Mouse (Mus musculus): Measurements from ENCODE around the gene Boc.

The Boc gene

GRCm38 (mm10) chr16:44558471-44559329 lies at the start of gene Boc:
Gene Boc, minus strand, starts transcription at chr16:44558897.
- in situ Hi-C loops (cut with MboI, MseI): no loop called here

DNA sequence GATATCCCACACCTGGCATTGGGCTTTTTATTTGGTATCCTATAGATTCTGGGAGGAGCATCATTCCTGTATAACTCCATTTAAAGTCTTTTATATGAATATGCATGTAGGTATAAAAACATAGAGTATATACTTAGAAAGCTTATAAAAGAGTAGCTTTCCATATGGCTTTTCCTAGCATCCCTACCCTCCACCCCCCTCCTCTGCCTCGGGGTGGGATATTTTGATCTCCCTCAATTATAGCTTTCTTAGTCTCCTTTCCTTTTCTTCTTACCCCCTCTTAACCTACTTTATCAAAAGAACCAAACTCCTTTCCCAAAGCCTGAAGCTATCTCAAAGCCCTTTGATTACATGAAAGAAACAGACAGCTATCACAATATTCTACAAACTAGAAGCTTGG lies 47.9 kb upstream of the Boc start:
- in situ Hi-C loops (cut with MboI, MseI): no loop called here

- in situ Hi-C loops (cut with MboI, MseI): no loop called here
These were observed 45.4 kb upstream of the Boc start for GRCm38 (mm10) chr16:44604021-44604616.

DNA sequence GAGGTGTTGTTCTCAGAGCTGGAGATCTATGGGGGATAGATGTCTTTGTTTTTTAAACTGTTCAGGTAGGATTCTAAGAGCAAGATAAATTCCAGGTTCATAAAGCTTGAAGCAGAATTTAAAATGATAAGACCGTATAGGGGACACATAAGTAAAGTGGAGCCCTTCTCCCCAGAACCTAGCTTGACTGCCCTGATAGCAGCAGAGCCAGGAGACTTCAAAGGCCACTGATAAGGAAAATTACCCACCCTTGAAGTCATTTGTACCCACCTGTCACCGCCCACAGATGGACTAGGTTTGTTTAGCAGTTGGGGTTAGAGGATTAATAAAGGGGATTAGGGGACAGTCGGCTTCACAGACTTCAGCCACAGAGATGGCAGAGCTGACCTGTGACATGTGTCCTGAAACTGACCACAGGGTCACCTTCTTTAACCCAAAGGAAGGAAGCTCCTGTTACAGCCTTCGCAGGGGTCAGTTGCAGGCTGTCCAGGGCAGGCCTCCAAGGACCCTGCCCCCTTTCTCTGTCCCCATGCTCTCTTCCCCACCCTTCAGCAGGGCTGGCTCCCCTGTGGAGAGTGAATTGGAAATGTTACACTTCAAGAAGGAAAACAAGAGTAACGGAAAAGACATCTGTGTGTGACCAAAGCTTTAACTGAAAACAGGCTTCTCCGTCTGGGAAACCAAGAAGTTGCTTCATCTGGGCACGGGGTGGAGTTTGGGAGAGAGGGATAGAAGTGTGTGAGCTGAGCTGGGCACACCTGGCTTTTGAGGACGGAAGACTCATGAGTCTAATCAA lies 43.5 kb upstream of the Boc start:
- in situ Hi-C loops (cut with MboI, MseI): no loop called here

GRCm38 (mm10) chr16:44601182-44601581 lies 42.5 kb upstream of the Boc start:
- in situ Hi-C loops (cut with MboI, MseI): no loop called here

- in situ Hi-C loops (cut with MboI, MseI): no loop called here
These were observed 38.6 kb upstream of the Boc start for GRCm38 (mm10) chr16:44597106-44597806.

- in situ Hi-C loops (cut with MboI, MseI): no loop called here
These were observed 30.8 kb upstream of the Boc start for GRCm38 (mm10) chr16:44589506-44589905.

DNA sequence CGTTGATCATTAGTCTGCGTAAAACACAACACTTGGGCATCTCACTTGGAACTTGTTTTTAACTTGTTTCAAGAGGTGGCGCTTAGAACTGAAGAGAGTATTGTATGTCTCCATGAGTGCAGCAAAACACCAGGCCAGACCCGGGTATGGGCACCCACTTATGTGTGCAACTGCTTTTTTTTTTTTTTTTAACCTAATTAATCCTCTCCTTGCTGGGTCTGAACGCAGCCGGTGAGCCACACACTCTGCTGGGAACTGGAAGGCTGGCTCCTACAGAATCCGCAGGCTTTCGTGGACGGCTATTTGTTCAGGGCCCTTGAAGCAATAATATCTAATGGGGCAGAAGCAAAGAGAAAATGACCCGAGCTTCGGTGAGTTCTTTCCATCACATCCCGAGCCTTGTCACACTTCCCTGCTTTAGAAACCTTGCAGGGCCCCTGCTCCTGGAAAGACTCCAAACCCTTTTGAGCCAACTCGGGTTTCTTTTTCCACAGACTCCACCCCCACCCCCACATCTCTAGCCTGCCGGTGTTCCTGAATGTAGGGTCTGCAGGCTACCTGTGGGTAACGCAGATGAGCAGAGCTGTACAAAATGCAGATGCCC lies 20.8 kb upstream of the Boc start:
- in situ Hi-C loops (cut with MboI, MseI): no loop called here

GRCm38 (mm10) chr16:44578551-44578950 lies 19.9 kb upstream of the Boc start:
- in situ Hi-C loops (cut with MboI, MseI): no loop called here

DNA sequence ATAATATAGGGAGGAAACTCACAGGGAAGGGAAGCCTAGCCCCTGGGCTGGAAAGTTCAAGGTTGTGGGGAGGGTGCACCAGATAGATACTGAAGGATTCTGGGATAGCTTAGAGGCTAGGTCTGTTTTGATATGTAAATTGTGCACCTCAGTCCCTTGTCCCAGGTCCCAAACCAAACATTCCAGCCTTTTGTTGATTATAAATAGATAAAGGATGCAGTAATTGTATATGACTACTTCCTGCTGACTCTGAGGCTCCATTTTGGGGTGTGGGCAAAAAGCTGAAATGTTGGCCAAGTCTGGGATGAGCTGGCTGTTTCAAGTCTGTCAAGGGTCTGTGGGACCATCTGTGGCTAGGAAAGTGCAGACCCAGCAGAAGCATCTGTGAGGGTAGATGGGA lies 9.4 kb upstream of the Boc start:
- in situ Hi-C loops (cut with MboI, MseI): no loop called here

GRCm38 (mm10) chr16:44565328-44566210 lies 6.9 kb upstream of the Boc start:
- in situ Hi-C loops (cut with MboI, MseI): no loop called here

GRCm38 (mm10) chr16:44564359-44564758 lies 5.7 kb upstream of the Boc start:
- in situ Hi-C loops (cut with MboI, MseI): no loop called here

GRCm38 (mm10) chr16:44562061-44562460 lies 3.4 kb upstream of the Boc start:
- in situ Hi-C loops (cut with MboI, MseI): no loop called here

- in situ Hi-C loops (cut with MboI, MseI): no loop called here
These were observed 1.5 kb upstream of the Boc start for GRCm38 (mm10) chr16:44560214-44560613.

DNA sequence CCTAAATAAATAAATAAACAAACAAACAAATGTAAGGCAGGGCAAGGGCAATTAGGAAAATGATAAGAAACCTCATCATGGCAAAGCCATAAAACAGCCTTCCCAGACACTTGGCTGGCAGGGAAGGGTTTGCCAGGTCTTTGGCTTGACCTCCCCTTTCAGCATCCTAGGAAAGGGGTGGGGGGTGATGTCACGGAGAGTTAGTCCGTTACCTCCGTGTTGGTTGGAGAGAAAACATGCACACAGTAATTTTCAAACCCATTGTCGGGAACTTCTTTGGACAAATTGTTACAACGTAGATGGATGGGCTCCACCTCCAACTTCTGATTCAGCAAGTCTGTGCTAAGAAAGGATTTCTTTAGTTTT lies 616 bp upstream of the Boc start:
- in situ Hi-C loops (cut with MboI, MseI): no loop called here

DNA sequence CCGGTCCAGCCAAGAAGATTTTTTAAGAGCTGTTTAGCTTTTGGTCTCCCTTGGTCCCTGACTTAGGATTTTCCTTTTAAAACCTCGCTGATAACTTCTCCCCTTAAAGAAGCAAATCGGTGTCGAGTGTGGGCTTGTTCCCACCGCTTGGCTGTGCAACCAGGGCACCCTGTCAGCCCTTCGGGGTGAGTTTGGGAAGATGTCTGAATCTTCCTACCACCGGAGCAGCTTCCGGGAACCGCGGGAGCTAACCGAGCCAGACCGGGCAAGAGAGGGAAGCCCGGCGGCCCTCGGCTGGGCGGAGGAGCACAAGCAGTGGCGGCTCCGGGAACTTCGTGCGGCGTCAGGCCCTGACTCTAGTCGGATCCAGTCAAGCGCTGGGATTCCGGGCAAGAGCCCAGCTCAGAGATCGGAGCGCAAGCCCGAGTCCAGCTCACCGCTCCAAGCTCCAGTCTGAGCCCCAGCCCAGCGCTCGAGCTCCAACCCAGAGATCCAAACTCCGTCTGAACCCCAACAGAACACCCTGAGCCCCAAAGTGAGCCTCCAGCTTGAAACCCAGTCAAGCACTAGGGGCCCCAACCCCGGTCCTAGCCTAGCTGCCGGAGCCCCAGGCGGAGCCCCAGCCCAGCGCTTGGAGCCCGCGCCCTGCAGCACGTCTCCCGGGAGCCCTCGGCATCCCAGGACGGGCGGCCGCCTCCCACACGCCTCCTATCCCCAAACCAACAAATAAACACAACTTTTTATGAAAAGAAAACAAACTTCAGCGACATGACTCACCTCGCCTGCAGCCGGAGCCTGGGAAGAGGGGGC lies 831 bp downstream of the Boc start:
- in situ Hi-C loops (cut with MboI, MseI): no loop called here

- in situ Hi-C loops (cut with MboI, MseI): no loop called here
These were observed 1.6 kb downstream of the Boc start for GRCm38 (mm10) chr16:44557084-44557483.

DNA sequence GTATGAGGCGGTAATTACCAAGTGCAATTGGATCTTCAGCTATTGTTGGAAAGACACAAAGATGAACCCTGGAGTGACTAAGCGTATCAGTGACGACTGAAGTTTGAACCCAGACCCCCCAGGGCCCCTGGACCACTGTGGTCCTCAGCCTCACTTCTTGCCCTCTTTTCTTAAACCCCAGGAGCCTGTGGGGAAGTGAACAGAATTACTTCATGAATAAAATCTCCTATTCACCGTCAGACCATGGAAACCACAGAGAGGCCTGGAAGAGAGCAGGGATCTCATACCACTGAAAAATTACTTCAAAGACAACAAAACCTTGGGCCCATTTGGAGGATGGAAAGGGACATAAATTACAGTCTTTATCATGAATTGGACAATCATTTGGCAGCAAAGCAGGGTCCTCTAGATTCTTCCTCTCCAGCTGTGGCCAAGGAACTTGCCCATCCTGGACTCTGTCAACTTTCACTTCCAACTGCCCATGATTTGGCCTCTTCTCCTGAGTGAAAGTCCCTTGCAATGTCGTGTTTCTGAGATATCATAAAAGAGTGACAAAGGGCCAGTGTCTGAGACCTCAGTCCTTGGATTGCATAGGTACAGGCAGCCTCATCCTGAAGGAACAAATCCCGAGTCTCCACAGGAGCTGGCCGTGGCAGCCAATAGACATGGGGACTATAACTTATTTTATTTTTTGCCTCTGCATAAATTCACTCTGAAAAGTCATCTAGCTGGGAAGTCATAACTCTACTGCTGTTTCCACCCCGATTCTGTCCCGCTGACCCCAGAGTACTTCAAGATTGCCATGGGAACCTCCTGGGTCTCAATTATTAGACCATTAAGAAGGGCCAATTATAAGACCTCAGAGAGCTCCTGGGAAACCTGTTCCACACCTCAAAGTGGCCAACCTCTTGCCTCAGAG lies 2.6 kb downstream of the Boc start:
- in situ Hi-C loops (cut with MboI, MseI): no loop called here

GRCm38 (mm10) chr16:44553861-44554260 lies 4.8 kb downstream of the Boc start:
- in situ Hi-C loops (cut with MboI, MseI): no loop called here
